Mouse (Mus musculus) cerebellum, adult 9-10 months (tissue): ENCODE results near the gene Sf3b5.

Experiments used
- DNase-seq: peaks from one replicate; pipeline ENCODE4 v3.0.0; 2022

Gene Sf3b5

GRCm38 (mm10) chr10:13005043-13005442 lies at the start of gene Sf3b5:
Sf3b5 (plus strand) TSS chr10:13005343.
- no peak for DNase-seq

GRCm38 (mm10) chr10:12955831-12956230 lies 49.3 kb upstream of the Sf3b5 start:
- no peak for DNase-seq

GRCm38 (mm10) chr10:12957271-12957670 lies 47.9 kb upstream of the Sf3b5 start:
- DNase-seq = no peak

- DNase-seq = no peak
Measured at GRCm38 (mm10) chr10:12961546-12961945, 43.6 kb upstream of the Sf3b5 start.

- DNase-seq = no peak
Measured at GRCm38 (mm10) chr10:12962238-12962637, 42.9 kb upstream of the Sf3b5 start.

- no peak for DNase-seq
Measured at GRCm38 (mm10) chr10:12963362-12964147, 41.6 kb upstream of the Sf3b5 start.

GRCm38 (mm10) chr10:12964151-12965075 lies 40.7 kb upstream of the Sf3b5 start, which contains the start of gene Stx11:
Stx11 (minus strand) TSS chr10:12964298.
- DNase-seq = peak; percentile 9

DNA sequence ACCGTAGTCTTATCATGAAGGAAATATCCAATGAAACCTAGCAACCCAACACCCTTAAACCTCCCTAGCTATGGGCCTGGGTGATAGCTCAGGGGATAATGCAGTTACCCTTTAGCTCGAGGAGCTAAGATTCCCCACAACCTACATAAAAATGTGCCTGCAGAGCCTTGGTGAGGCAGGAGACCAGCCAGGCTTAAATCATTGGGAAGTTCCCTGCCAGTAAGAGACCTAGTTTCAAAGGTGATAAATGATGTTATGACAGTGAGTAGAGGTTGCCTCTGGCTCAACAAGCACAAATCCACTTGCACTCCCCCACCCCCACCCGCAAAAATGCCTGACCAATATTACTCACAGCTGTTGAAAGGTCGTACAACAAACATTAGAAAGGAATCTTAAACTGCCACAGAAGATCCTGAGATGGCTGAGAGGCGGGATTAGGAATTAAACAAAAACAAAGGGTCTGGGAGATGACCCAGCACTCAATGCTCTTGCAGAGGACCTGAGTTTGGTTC lies 39.4 kb upstream of the Sf3b5 start:
- DNase-seq = no peak

- DNase-seq = no peak
Measured at GRCm38 (mm10) chr10:12974572-12974971, 30.6 kb upstream of the Sf3b5 start.

GRCm38 (mm10) chr10:12975461-12975860 lies 29.7 kb upstream of the Sf3b5 start:
- no peak for DNase-seq

DNA sequence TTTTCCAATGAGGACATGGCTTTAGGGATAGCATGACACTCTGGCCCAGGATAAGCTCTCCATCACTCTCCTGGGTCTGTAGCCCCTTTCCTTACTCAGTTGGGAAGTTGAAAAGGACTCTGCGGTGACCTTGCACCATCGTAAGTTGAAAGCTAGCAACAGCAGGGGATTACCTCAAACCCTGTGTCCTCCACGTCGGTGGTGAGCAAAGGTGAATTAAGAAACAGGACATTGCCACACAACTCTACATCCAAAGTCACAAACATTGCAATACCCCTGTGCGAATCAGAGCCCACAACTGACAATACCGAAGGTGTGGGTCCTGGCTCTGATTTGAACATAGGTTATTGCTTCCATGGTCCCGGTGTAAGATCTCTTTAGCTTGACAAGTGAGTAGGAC lies 29.2 kb upstream of the Sf3b5 start:
- no peak for DNase-seq

DNA sequence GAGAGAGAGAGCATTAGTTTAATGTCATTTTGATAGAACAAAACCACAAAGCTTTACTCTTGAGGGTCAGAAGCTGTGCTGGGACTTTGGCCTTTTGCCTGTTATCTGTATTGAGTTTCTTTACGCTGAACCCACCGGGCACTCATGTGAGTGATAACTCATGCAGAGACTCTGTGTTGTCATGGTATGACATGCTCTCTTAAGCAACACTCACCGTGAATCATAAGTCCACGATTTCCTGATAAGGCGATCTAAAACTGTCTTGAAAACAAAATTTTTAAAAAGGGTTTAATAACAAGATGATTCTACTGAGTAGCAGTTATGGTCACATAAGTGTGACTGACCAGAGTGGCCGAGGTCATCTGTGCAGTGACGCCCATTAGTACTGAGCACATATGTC lies 28.6 kb upstream of the Sf3b5 start:
- no peak for DNase-seq

- no peak for DNase-seq
Measured at GRCm38 (mm10) chr10:12977787-12978212, 27.3 kb upstream of the Sf3b5 start.

- no peak for DNase-seq
Measured at GRCm38 (mm10) chr10:12981071-12981470, 24.1 kb upstream of the Sf3b5 start.

DNA sequence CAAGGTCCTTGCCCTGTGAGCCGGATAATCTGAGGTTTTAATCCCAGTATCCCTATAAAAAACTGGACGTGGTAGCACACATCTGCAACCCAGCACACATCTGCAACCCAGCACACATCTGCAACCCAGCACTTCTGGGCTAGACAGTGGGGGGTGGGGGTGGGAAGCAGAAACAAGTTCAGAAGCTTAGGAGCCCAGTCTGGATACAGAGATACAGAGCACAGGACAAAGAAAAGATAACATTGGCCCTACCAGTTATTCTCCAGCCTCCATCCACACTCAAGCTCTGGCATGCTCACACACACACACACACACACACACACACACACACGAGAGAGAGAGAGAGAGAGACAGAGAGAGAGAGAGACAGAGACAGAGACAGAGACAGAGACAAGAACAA lies 21.6 kb upstream of the Sf3b5 start:
- DNase-seq = no peak

DNA sequence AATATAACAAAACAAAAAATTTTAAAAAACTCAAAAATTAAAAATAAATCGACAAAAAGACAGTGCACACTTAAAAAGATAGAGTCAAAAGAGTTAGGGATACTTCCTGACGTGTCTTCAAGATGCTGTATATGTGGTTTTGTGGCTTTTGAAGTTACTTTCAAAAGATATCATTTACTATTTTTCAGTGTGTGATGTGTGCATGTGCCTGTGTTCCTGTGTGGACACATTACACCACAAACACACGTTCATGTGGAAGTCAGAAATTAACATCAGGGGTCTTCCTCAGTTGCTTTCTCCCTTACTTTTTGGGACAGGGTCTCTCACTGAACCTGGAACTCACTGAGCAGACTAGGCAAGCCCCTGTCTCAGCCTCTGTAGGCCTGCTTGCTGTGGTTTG lies 20.1 kb upstream of the Sf3b5 start:
- no peak for DNase-seq

DNA sequence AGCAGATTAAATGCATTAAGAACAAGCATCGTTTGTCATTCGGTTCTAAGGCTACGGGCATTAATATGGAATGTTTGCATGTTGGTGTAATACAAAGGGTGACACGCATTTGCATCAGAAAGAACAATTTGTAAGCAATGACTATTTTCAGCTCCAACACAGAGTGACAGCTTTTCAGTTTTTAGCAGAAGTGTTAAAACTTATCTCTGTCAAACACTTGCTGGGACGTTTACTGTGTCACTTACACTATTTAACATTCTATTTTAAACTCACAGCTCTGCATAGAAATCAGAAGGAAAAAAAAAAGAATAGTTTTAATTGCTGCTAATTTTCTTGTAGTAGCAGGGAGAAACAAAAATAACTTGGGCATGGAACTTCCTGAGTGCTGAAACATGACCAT lies 18.7 kb upstream of the Sf3b5 start:
- no peak for DNase-seq

DNA sequence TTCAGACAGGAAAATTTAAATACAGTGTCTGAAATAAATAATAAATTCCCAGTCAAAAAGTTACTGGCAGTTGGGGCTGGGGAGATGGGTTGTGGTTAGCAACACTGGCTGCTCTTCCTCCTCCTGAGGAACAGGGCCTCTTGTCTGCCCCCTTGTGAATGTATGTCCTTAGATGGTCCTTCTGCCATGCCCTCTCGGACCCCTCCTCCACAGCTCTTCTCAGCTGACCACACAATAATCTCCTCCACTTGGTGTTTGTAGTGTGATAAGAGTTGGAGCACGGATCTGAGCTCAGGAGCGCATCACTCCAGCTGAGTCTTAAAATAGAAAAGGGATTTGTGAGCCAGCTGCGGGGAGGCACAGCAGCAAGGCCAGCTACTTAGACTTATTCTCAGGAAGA lies 18.2 kb upstream of the Sf3b5 start:
- no peak for DNase-seq

GRCm38 (mm10) chr10:12991953-12992352 lies 13.2 kb upstream of the Sf3b5 start:
- DNase-seq = no peak

DNA sequence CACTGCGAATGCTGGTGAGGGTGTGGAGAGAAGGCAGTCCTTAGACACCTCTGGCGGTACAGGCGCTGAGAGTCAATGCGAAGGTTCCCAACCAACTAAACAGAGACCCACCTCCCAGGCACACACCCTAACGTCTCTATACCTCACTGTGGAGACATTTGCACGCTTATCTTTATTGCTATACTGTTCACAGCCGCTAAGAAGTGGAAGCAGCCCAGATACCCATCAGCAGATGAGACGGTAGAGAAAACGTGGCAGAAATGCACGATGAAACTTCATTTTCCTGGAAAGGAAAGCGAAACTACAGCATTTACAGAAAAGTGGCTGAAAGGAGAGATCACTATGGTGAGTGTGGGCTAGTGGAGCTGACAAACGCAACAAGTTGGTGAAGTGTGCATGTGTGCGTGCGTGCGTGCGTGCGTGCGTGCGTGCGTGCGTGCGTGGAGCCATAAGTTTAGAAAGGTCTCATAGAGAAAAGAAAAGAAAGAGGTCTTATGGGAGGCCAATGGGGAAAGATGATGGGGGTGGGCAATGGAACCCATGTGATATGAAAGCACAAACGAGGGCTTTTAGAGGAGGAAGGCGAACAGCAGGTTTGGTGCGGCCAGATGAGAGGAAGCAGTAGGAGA lies 11.6 kb upstream of the Sf3b5 start:
- DNase-seq = no peak

- peak; percentile 84 for DNase-seq
Measured at GRCm38 (mm10) chr10:12996736-12997477, 8.2 kb upstream of the Sf3b5 start.
